Mouse (Mus musculus) midbrain, embryonic 12.5 days (tissue): ENCODE measurements around the gene C2. TPM values are rescaled to one million over a fixed set of nuclear protein-coding genes. Genes with fewer than 3 reads are reported as not detected.
A peak's percentile ranks its signal among the peaks of the same experiment; 100 is the strongest.
"Not testable (repeated sequence)": the region's sequence is repeated elsewhere in the genome, so short reads cannot be mapped to it uniquely, and the experiment has no call there.

Source experiments
- ATAC-seq: fragments of 200-750 bp; cut with Nextera tagmentation; 2 replicates; pipeline ENCODE4 v1.8.0; 2017; ENCODE audit warnings: low read depth, moderate TSS enrichment, moderate library complexity; ENCODE audit not compliant: low FRiP score
- H3K27ac ChIP-seq: fragments of 300-500 bp; sonication (generic); replicated peaks from 2 replicates; pipeline ENCODE4 v1.5.1; 2016; ENCODE audit warnings: mild to moderate bottlenecking
- H3K27me3 ChIP-seq: fragments of 300-500 bp; sonication (generic); 2 replicates; pipeline ENCODE4 v1.6.1; 2016; ENCODE audit warnings: mild to moderate bottlenecking
- H3K36me3 ChIP-seq: fragments of 300-500 bp; sonication (generic); 2 replicates; pipeline ENCODE4 v1.6.1; 2016
- H3K4me1 ChIP-seq: fragments of 300-500 bp; sonication (generic); 2 replicates; pipeline ENCODE4 v1.6.1; 2016
- H3K4me2 ChIP-seq: fragments of 300-500 bp; sonication (generic); replicated peaks from 2 replicates; pipeline ENCODE4 v1.6.1; 2016; ENCODE audit warnings: mild to moderate bottlenecking, moderate library complexity
- H3K4me3 ChIP-seq: fragments of 300-500 bp; sonication (generic); 2 replicates; pipeline ENCODE4 v1.5.1; 2016; ENCODE audit warnings: mild to moderate bottlenecking
- H3K9ac ChIP-seq: fragments of 300-500 bp; sonication (generic); replicated peaks from 2 replicates; pipeline ENCODE4 v1.6.1; 2016; ENCODE audit warnings: mild to moderate bottlenecking, moderate library complexity
- H3K9me3 ChIP-seq: fragments of 300-500 bp; sonication (generic); 2 replicates; pipeline ENCODE4 v1.6.1; 2016; ENCODE audit warnings: mild to moderate bottlenecking
- WGBS: fragments of 180-500 bp; shearing (Covaris S2); methylation state at CpG from one replicate; pipeline ENCODE4 v1.1.7; 2016; 5-methylcytosine and 5-hydroxymethylcytosine counted together
- polyA plus RNA-seq: library from polyadenylated mRNA; unstranded; fragments of >200 nt; fragmentation: Nextera tagmentation; extraction: Ambion mirVana; gene quantifications from 2 replicates; pipeline ENCODE4 v1.2.1, GENCODE M21; 2016

The C2 gene
- polyA plus RNA-seq, 1 experiment from 2014 or later = 2.1 TPM

GRCm38 (mm10) chr17:34844884-34845283 is 53.2 kb downstream of the C2 start:
- 92% methylated on average over 13 of the region's 13 CpGs for WGBS
- Histone ChIP-seq H3K9ac (no peak overlapping the region), H3K4me3 (no peak overlapping the region), H3K9me3 (no peaks in the 10 kb centered on the region), H3K4me2 (no peak overlapping the region), H3K36me3 (peaks cover 82% of the 10 kb centered on the region), H3K27me3 (no peaks in the 10 kb centered on the region), H3K4me1 (peaks cover 8% of the 10 kb centered on the region), H3K27ac (no peak overlapping the region)
- ATAC-seq = no peak

- H3K4me1 ChIP-seq = peaks cover 22% of the 10 kb centered on the region
- no peak overlapping the region for H3K27ac ChIP-seq
- no peaks in the 10 kb centered on the region for H3K27me3 ChIP-seq
- H3K9me3 ChIP-seq = no peaks in the 10 kb centered on the region
- H3K36me3 ChIP-seq = peaks cover 74% of the 10 kb centered on the region
- no peak for ATAC-seq
- H3K4me3 ChIP-seq = no peak overlapping the region
- 91% methylated on average over 6 of the region's 6 CpGs for WGBS
- H3K9ac ChIP-seq = no peak overlapping the region
- H3K4me2 ChIP-seq = no peak overlapping the region
Observed at GRCm38 (mm10) chr17:34840736-34841307, 57.2 kb downstream of the C2 start.

- H3K4me2 ChIP-seq = peak overlapping the region; percentile 98; the same call in 1 of the 2 replicates
Observed at GRCm38 (mm10) chr17:34838785-34839184, 59.3 kb downstream of the C2 start.

GRCm38 (mm10) chr17:34837464-34838324 is 60.4 kb downstream of the C2 start:
- peak overlapping the region; percentile 75 for H3K4me3 ChIP-seq
- H3K9me3 ChIP-seq = no peaks in the 10 kb centered on the region
- H3K4me2 ChIP-seq = peak overlapping the region; percentile 98
- peak overlapping the region; percentile 70 for H3K9ac ChIP-seq
- ATAC-seq = peak; percentile 3; the same call in 1 of the 2 replicates
- H3K27ac ChIP-seq = peak overlapping the region; percentile 82
- peaks cover 26% of the 10 kb centered on the region for H3K4me1 ChIP-seq
- peaks cover 52% of the 10 kb centered on the region for H3K36me3 ChIP-seq
- H3K27me3 ChIP-seq = no peaks in the 10 kb centered on the region
- WGBS = 41% methylated on average over 43 of the region's 43 CpGs

More at GRCm38 (mm10) chr17:34838785-34839184, 59.3 kb downstream of the C2 start:
- Histone ChIP-seq H3K4me3 (no peak overlapping the region), H3K4me1 (peaks cover 26% of the 10 kb centered on the region), H3K9me3 (no peaks in the 10 kb centered on the region), H3K9ac (no peak overlapping the region), H3K27ac (no peak overlapping the region), H3K27me3 (no peaks in the 10 kb centered on the region), H3K36me3 (peaks cover 55% of the 10 kb centered on the region)
- no peak for ATAC-seq
- 87% methylated on average over 7 of the region's 7 CpGs for WGBS

- peak; percentile 92 for ATAC-seq
- Histone ChIP-seq H3K27me3 (no peaks in the 10 kb centered on the region), H3K4me1 (peaks cover 26% of the 10 kb centered on the region), H3K9me3 (no peaks in the 10 kb centered on the region), H3K36me3 (peaks cover 52% of the 10 kb centered on the region), H3K4me2 (peak within 1 kb of the TSS; percentile 98), H3K9ac (peak within 1 kb of the TSS; percentile 74), H3K4me3 (peak within 1 kb of the TSS; percentile 75), H3K27ac (peak within 1 kb of the TSS; percentile 82)
- under 1% methylated on average over 40 of the region's 40 CpGs for WGBS
Observed at GRCm38 (mm10) chr17:34836856-34837221, 61.2 kb downstream of the C2 start, which contains the start of the genes Stk19 and Dxo. Stk19 (minus strand) TSS chr17:34836945. Dxo (plus strand) TSS chr17:34837019.

- Histone ChIP-seq H3K4me2 (peak overlapping the region; percentile 98), H3K27ac (peak overlapping the region; percentile 82), H3K9me3 (no peaks in the 10 kb centered on the region), H3K27me3 (no peaks in the 10 kb centered on the region), H3K36me3 (peaks cover 50% of the 10 kb centered on the region), H3K4me3 (peak overlapping the region; percentile 75), H3K4me1 (peaks cover 26% of the 10 kb centered on the region), H3K9ac (peak overlapping the region; percentile 74)
- peak; percentile 87 for ATAC-seq
- 4% methylated on average over 48 of the region's 48 CpGs for WGBS
Observed at GRCm38 (mm10) chr17:34836155-34836855, 61.8 kb downstream of the C2 start.

GRCm38 (mm10) chr17:34830776-34831175 is 67.3 kb downstream of the C2 start:
- H3K36me3 ChIP-seq = peaks cover 71% of the 10 kb centered on the region
- not testable (repeated sequence) for H3K4me3 ChIP-seq, H3K4me1 ChIP-seq, H3K9me3 ChIP-seq, H3K9ac ChIP-seq, H3K4me2 ChIP-seq, ATAC-seq, H3K27me3 ChIP-seq, H3K27ac ChIP-seq
- WGBS = 93% methylated on average over 1 of the region's 1 CpGs

- H3K4me3 ChIP-seq = no peak overlapping the region
- H3K9me3 ChIP-seq = no peaks in the 10 kb centered on the region
- no peaks in the 10 kb centered on the region for H3K36me3 ChIP-seq
- H3K27ac ChIP-seq = no peak overlapping the region
- H3K9ac ChIP-seq = no peak overlapping the region
- no peaks in the 10 kb centered on the region for H3K4me1 ChIP-seq
- no peak overlapping the region for H3K4me2 ChIP-seq
- WGBS = 84% methylated on average over 7 of the region's 7 CpGs
- ATAC-seq = no peak
- no peaks in the 10 kb centered on the region for H3K27me3 ChIP-seq
Observed at GRCm38 (mm10) chr17:34814818-34815370, 83.2 kb downstream of the C2 start.

- not testable (repeated sequence) for H3K9ac ChIP-seq, H3K27ac ChIP-seq, H3K36me3 ChIP-seq, H3K9me3 ChIP-seq, H3K4me1 ChIP-seq, H3K4me3 ChIP-seq, H3K27me3 ChIP-seq, H3K4me2 ChIP-seq, ATAC-seq
- 67% methylated on average over 12 of the region's 12 CpGs for WGBS
Observed at GRCm38 (mm10) chr17:34813747-34814146, 84.3 kb downstream of the C2 start.
